Mouse (Mus musculus) neural tube, postnatal 0 days (tissue): ENCODE results near the gene 4833439L19Rik. TPM values are rescaled to one million over a fixed set of nuclear protein-coding genes. Genes with fewer than 3 reads are reported as not detected.

Experiments used
- microRNA-seq: library from miRNA; unstranded; fragments of <30 nt; microRNA quantifications from one replicate; pipeline ENCODE4, GENCODE M21; 2016
- polyA plus RNA-seq: library from polyadenylated mRNA; unstranded; fragments of >200 nt; fragmentation: Nextera tagmentation; extraction: Ambion mirVana; gene quantifications from 2 replicates; pipeline ENCODE4 v1.2.1, GENCODE M21; 2015

4833439L19Rik gene
- polyA plus RNA-seq, result 202 and 212 TPM in 2 replicates

DNA sequence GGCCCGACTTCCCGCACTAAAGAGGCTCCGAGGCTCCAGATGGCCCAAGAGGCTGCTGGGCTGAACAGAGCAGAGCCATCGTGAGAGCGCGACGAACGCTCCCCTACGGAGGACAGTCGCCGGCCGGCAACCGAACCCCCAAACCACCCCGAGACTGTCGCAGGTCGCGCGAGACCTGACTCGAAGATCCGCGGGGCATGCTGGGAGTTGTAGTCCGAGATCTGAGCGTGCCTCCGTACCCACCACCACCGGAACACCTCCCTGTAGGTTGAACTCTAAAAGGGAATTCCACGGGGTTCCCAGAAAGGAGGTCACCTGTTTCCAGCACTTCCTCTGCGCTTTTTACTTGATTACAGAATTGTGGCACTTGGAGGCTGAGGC lies at the start of gene 4833439L19Rik:
Gene 4833439L19Rik, minus strand, starts transcription at position 235 of the 381 bp plus-strand sequence.

DNA sequence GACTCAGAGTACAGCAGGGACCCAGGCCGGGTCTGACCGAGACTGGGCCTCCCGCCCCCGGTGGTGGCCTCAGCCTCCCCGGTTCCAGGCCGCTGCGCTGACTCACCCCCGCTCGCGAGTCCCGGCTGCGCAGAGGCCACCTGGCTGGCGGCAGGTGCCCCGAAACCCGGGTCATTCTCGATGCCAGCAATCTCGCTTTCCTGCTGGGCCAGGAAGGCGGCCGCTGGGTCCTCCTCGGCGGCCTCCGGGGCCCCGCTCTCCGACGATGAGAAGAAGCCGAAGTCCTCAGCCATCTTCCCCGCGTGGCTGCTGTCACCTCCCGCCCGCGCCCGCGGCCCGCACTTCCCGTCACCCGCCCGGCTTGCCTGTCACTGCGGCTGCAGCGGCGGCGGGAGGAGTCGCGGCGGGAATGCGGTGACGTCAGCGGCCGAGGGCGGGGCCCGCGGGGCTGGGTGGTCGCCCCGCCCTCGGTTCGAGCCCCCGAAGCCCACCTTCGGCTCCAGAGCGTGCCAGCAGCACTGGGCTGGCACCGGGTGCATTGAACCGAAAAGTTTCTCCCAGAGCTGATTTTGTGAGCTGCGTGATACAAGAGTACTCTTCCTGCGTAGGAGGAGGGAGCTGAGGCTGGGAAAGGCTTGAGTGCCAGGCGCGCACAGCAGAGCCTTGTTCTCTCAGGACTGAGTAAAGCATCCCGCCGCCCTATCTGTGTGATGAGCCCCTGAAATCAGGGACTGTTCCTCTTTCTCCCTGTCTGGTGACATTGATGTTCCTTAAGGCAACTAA lies 45.9 kb upstream of the 4833439L19Rik start, which contains the start of gene Cltb:
Gene Cltb, minus strand, starts transcription at position 373 of the 783 bp plus-strand sequence.

DNA sequence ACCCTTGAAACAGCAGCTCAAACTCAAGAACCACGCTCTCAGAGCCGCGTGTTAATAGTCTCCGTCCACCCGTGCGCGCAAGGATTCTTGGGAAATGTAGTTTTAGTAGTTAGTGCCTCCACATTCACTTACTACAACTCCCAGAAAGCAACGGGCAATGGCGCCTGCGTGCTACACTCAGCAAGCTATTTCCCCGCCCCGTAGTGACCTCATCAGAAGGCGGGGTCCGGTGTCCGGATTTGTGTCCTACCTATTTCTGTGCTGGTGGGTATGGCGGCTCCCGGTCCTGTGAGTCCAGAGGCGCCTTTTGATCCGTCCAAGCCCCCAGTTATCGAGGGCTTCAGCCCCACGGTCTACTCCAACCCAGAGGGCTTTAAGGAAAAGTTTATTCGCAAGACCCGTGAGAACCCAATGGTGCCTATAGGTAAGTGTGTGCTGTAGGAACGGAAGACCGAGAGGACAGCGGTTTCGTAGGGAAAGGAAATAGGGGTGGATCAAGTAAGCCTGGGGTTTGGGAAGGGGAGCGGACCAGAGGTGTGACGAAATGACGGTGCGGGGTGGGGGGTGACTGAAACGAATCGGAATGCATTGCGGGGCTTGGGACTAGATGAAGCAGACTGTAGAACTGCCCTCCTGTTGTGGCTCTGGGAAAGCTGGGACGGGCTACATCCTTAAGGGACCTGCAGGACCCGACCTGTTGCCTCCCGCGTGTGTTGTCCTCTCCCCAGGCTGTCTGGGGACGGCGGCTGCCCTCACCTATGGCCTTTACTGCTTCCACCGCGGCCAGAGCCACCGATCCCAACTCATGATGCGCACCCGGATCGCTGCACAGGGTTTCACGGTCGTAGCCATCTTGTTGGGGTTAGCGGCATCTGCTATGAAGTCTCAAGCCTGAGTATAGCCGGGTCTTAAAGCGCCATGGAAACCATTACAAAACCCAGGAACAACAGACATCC lies 25.0 kb upstream of the 4833439L19Rik start, which contains the start of the genes Nop16 and Higd2a:
Gene Nop16, minus strand, starts transcription at position 95 of the 956 bp plus-strand sequence.
Gene Higd2a, plus strand, starts transcription at position 212 of the 956 bp plus-strand sequence.

DNA sequence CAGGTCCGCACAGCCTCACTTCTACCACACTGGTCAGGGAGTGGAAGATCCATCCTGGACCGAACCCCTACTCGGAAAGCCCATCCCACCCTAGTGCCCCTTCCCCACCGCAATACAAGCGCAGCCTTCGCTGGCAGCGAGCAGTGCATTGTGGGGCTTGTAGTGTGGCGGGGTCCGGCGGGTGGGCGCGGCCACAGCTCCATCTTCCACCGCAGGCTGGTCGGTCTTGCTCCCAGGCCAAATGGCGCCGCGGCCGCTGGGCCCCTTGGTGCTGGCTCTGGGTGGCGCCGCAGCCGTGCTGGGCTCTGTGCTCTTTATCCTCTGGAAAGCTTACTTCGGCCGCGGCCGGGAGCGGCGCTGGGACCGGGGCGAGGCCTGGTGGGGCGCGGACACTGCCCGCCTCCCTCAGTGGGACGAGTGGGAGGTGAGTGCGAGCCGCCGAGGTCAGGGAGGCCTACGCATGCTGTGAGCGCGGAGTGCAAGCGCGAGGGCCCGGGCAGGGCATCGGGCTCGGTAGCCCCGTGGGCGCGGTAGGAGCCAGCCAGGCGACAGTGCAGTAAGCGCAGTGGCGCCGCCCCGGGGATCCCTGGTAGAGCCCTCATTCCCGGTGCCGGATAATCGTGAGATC lies 9.7 kb upstream of the 4833439L19Rik start, which contains the start of gene Arl10:
Gene Arl10, plus strand, starts transcription at position 162 of the 628 bp plus-strand sequence.

DNA sequence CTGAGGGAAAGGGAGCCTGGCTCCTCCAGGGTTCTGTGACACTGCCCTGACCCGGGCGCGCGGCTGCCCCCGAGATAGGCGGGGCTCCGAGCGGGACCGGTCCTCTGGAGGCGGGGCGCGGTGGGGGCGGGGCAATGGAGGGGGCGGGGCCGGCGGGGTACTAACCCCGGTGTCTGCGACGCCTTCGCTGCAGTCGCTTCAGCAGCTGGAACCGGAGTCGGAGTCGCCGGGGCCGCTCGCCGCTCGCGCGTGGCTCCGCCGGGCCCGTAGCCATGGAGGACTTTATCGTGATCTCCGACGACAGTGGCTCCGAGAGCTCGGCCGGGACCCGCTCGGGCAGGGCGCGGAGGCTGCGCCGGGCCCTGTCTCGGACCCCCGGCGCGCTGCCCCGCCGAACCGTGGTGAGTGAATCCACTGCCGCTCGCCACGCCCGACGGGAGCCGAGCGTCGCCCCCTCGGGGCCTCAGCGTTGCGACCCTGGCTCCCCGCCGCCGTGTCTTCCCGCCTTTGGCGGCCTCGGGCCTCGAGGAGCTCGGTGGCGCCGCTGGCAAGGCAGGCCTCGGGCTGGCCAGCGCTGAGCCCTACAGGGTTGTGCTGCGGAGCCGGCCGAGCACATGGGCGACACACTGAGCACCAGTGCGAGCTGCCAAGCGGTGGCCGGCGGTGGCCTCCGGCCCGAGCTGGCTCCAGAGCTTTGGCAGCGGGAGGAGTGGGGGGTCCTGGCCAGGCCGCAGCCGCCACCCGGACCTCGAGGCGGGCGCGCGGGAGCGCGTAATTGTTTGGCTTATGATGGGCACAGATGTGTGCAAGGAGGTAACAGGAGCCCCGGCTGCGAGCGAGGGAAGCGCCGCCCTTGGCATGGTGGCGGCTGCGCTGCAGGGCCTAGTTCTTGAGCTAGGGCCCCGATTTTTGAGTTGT lies 61.4 kb downstream of the 4833439L19Rik start, which contains the start of gene Simc1:
Gene Simc1, plus strand, starts transcription at position 176 of the 918 bp plus-strand sequence.

Small RNA genes within 50 kb of the gene (microRNA-seq; reads per million reads assigned to microRNA genes)
- not detected for gene Gm24195

Other genes with a start within 250 kb of the 4833439L19Rik start
- gene Cplx2, start 194.1 kb downstream of the 4833439L19Rik start, polyA plus RNA-seq, result 26.0 and 35.5 TPM in 2 replicates
- gene Thoc3, start 96.6 kb downstream of the 4833439L19Rik start, polyA plus RNA-seq, result 80.2 and 88.1 TPM in 2 replicates
- 12.1 and 12.6 TPM in 2 replicates for gene Simc1, start 61.7 kb downstream of the 4833439L19Rik start, polyA plus RNA-seq
- gene Arl10, start 9.6 kb upstream of the 4833439L19Rik start, polyA plus RNA-seq, result 68.5 and 72.5 TPM in 2 replicates
- 54.0 and 56.1 TPM in 2 replicates for gene Nop16, start 24.7 kb upstream of the 4833439L19Rik start, polyA plus RNA-seq
- gene Higd2a, start 24.8 kb upstream of the 4833439L19Rik start, polyA plus RNA-seq, result 356 and 375 TPM in 2 replicates
- gene Cltb, start 45.9 kb upstream of the 4833439L19Rik start, polyA plus RNA-seq, result 338 and 377 TPM in 2 replicates
- gene Faf2, start 56.3 kb upstream of the 4833439L19Rik start, polyA plus RNA-seq, result 63.5 and 68.2 TPM in 2 replicates
- 62.0 and 62.8 TPM in 2 replicates for gene Rnf44, start 128.5 kb upstream of the 4833439L19Rik start, polyA plus RNA-seq
- gene Cdhr2, start 136.0 kb upstream of the 4833439L19Rik start, polyA plus RNA-seq, result 0.30 and 0.43 TPM in 2 replicates
- gene Gprin1, start 184.4 kb upstream of the 4833439L19Rik start, polyA plus RNA-seq, result 23.6 and 26.8 TPM in 2 replicates
- 254 and 271 TPM in 2 replicates for gene Sncb, start 201.2 kb upstream of the 4833439L19Rik start, polyA plus RNA-seq
- gene Eif4e1b, start 218.6 kb upstream of the 4833439L19Rik start, polyA plus RNA-seq, result not detected in 2 replicates
- 184 and 193 TPM in 2 replicates for gene Tspan17, start 223.9 kb upstream of the 4833439L19Rik start, polyA plus RNA-seq